Mouse (Mus musculus): ENCODE data around the gene Tex14.
A peak's percentile ranks its signal among the peaks of the same experiment; 100 is the strongest.

Gene Tex14

DNA sequence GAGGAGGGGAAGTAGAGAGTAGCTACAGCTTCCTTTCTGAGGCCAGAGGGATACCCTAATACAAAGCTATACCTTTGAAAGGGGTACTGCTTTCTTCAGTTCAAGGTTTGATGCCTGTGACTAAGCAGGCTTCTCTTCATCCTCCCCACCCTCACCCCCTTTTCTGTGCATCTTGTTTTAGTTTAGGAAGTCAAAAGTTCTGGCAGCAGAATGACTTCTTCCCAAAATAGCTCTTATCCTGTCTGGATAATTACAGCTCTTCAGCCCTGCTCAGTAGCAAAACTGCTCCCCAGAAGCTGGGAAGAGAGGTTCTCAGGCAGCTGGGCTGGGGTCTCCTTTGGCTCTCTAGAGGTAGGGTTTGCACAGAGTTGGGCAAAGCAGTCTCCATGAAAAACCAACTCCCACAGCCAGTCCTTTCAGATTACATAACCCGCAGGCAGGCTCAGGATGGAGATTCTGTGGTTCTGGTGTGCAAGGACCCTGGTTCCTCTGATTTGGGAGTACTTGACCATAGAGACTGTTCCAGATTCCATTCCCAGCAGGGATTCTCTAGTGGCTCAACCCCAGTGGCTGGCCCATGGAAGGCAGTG lies 166.6 kb downstream of the Tex14 start:
- DNase-seq (ENCODE audit: low spot score), result no peak

DNA sequence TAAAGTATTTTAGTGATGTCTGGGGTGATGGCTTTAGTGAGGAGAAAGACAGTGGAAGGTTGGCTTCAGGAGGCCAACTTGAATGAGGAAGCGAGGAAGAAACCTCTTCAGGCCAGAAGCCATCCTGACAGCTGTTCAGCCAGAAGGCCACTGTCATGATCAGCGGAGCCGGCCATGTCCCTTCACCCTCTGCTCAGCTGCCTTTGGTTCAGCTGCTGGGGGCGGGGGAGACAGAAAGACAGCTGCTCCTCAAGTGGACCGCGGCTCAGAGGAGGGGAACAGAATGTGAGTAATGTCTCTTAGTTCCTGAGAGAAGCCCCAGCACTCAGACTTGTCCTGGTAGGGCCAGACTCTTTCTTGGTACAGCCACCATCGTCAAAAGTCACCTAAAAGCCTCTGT lies 168.9 kb downstream of the Tex14 start:
- DNase-seq (ENCODE audit: low spot score), result no peak

DNA sequence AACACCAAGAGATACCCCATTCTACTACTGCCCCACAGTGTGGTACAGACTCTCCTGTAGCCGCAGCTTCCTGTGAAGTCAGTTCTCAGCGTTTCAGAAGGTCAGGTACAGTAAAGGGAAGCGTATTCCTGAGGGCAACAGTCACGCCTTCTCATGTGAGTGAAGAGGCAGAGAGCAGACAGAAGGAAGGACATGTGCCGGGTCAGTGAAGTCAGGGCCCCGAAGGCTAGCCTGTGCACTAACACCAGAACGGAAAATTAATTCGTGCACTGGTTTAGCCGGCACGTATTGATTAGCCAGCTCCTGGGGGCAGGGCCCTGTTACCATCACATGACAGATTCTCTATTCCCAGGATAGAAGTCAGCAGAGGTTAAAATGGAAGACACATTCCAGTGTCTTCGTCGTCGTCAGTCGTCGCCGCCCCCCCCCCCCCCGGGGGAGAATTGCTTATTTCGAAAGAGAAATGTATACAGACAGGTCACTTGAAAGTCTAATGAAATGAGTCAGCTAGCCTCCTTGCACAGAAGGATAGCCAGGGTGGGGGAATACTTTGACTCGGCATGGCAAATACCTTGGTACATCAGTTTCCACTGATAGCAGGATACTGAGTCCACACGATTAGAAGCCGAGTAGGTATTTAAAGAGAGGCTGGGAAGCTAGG lies 169.8 kb downstream of the Tex14 start:
- DNase-seq (ENCODE audit: low spot score), result no peak

GRCm38 (mm10) chr11:87577601-87578248 lies 172.9 kb downstream of the Tex14 start:
- DNase-seq (ENCODE audit: low spot score), result peak; percentile 28

- DNase-seq (ENCODE audit: low spot score), result peak; percentile 49
Observed at GRCm38 (mm10) chr11:87578249-87578962, 173.5 kb downstream of the Tex14 start.

DNA sequence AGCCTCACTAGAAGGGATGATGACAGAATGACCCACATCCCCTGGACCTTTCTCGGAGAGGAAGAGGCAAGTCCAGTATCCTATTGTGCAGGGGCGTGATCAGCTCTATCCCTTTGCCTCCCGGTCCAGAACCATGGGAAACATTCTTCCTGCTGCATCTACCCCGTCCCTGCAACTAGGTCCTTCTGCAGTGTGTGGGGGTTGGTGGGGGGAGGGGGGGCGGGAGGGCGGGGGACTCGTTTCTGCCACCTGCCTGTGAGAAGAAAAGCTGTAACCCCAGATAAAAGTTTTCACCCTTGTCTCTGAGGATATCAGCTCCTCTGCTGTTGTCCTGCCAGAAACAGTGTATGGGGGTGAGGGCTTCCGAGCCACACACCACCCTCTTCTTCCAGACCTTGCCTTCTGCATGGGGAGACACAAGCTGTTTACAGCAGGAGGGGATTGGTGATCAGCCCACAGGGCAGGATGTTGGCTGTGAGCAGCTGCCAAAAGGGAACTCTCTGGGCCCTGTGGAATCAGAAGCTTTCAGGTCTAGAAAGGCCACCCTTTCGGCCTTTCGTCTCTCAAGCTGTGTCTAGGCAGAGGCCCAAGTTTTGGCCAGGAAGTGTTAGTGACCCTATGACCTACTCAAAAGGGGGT lies 174.2 kb downstream of the Tex14 start:
- peak; percentile 26 for DNase-seq (ENCODE audit: low spot score)

- no peak for DNase-seq (ENCODE audit: low spot score)
Observed at GRCm38 (mm10) chr11:87579713-87580112, 174.8 kb downstream of the Tex14 start.

GRCm38 (mm10) chr11:87580543-87581085 lies 175.7 kb downstream of the Tex14 start:
- no peak for DNase-seq (ENCODE audit: low spot score)

DNA sequence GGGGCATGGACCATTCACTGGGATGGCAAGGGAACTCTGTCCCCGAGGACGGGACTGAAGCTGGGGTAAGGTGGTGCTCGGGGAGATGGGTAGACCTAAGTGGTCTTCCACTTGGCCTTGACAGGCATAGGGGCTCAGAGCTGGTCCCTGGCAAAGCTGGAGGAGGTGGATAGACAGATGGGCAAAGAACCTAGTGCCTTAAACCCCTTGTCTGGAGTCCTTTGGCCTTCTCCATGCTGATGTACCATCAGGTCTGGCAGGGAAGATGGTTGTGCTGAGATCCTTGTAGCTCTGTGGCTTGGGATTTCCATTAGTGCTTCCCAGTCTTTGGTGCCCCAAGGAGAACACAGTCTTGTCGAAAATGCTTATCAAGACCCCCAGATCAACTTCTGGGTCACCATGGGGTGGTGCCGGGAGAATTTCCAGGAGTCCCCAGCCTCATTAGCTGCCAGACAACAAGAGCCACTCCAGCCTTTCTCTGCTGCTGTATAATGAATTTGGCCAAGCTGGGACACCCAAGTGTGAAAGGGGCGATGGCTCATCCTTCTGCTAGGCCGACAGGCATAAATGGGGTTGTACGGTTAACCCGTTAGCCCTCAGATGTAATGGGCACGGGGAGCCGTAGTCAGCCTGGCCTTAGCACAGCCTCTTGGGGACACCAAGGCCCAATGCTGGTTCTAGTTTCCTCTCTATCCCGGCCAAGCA lies 176.4 kb downstream of the Tex14 start:
- no peak for DNase-seq (ENCODE audit: low spot score)

- no peak for DNase-seq (ENCODE audit: low spot score)
Observed at GRCm38 (mm10) chr11:87581933-87582710, 177.3 kb downstream of the Tex14 start.

DNA sequence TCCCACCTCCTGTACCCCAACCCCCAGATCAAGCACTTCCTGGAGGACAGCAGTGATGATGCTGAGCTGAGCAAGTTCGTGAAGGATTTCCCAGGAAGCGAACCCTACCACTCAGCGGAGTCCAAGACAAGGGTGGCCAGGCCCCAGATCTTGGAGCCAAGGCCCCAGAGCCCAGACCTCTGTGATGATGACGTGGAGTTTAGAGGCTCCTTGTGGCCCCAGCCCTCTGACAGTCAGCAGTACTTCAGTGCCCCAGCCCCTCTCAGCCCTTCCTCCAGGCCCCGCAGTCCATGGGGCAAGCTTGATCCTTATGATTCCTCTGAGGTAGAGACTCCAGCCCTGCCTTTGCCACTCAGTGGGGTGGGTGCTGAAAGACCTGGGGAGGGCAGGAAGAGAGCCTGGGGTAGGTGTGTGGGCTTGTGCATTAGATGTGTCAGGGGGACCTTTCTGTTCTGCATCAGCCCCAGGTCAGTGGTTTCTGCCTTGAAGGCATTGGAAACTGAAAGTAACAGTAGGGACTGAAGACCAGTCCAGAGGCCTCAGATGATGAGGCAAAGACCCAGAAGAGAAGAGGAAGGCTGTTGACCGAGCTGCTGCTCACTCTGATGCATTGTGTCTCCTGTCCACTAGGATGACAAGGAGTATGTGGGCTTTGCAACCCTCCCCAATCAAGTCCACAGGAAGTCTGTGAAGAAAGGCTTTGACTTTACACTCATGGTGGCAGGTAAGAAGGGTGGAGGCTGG lies 178.6 kb downstream of the Tex14 start:
- no peak for DNase-seq (ENCODE audit: low spot score)

DNA sequence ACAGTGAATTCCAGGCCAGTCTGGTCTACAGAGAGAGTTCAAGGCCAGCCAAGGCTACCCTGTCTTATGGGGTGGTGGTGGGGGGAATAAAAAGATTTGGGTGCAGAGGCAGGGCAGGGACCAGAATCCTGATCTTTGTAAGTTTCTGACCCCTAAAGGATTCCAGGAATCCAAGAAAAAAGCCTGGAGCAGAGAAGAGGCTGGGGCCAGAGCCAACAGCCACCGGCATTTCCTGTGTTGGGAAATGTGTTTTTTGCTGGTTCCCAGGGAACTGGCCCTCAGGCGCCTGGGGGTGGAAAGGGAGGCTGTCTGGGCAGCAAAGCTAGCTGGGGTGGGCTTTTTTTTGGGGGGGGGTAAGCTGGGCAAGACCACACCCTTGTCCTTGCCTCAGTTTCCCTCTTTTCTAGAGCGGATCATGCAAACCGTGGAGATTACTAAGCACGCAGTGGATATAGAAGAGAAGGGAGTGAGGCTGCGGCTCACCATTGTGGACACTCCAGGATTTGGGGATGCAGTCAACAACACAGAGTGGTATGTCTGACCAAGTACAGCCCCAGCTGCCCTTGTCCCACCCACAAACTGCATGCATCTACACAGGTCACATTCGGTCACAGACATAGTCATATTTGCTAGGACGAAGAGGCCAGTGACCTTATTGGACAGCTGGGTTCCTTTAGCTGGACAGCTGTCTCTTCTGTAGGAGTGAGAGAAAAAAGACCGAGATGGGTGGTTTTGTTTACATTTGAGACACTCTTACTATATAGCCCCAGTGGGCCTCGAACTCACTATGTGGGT lies 180.0 kb downstream of the Tex14 start:
- DNase-seq (ENCODE audit: low spot score), result no peak

DNA sequence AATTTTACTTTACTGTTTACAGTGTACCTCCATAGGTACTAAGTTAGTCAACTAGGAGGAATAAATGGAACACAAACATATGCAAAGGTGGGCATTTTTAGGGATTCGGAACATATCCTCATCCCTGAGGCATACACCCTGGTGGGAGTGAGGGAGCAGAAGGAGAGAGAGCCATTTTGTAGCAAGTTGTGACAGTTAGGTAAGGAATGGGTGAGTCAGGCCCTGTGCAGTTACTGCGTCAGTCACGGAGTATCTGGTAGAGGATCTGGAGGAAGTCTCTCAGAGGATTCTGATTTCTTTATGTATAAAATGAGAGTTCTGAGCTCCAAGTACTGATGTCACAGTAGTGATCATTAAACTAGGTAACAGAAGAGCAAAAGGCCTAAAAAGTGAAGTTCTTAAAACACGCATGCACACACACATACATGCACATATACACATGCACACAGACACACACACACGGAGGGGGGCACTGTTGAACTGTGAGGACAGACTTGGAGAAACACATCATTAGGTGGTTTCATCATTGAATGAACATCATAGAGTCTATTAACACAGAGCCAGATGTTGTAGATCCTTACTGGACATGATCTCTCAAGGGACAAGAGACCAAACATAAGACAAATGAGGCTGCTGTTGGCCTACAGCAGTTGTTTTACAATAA lies 182.5 kb downstream of the Tex14 start:
- no peak for DNase-seq (ENCODE audit: low spot score)

GRCm38 (mm10) chr11:87589605-87590004 lies 184.7 kb downstream of the Tex14 start:
- no peak for DNase-seq (ENCODE audit: low spot score)

DNA sequence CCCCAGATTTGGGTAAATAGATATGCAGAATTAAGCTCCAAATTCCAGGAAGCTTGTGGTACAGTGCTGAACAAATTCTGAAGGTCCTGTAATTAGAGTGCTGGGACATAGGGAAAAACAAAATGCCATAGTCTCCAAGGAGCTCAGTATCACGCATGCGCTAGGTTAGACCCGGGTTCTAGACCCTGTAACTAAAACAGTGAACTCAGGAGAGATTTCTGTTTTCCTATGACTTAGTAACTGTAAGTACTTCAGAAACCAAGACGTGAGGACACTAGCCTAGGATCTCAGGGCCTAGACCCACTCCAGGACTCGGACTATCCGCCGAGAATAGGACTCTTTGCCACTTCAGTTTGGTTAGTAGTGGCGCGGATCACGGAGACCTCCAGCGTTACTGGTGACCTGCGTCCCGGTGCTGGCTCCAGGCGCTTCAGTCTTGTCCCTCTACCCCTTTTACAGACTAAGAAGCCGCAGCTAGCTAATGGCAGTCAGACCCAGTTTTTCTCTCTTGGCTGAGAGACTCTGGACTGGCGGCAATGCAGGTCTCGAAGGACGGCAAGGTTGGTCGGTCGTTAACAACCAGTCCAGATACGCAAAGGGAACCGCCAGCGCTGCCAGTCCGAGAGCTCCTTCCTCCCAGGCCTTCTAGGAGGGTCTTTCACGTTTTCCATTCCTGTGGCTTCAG lies 186.1 kb downstream of the Tex14 start:
- DNase-seq (ENCODE audit: low spot score), result peak; percentile 41

DNA sequence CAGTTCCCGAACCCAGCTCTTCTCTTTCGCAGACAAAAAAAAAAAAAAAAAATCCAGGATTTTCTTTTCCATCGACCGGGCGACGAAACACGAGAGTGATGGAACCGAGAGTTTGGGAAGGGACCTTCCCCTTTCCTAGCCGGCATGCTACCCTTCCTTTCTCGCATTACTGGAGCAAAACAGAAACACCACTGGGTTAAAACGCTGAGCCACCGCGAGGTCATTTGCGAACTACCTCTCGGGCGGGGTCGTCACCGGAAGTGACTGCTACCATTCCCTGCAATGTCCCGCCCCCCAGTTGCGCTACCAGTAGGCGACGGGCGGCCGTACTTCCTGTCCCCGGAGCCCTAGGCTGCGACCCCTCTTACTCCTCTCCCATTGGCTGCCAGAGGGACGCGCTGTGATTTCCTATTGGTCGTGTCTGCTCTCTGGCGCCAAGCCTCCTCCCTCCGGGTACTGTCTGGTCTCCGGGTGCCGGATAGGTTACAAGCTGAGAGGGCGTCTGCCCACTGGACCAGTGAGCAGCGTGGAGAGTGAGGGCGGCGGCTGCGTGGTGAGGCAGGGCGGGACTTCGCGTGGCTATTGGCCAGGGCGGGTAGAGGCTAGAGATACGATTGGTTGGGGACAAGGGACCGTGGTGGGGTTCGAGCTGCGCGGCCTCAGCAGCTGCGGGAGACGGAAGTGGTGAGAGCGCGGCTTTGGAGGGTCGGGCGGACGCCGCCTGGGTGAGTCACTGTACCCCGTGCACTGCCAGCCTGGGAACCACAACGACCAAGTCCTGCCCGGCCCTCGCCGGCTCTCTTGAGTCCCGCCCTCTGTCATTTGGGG lies 186.9 kb downstream of the Tex14 start, which contains the start of gene Mtmr4:
Gene Mtmr4, plus strand, starts transcription at position 637 of the 828 bp plus-strand sequence.
- peak; percentile 99 for DNase-seq (ENCODE audit: low spot score)

DNA sequence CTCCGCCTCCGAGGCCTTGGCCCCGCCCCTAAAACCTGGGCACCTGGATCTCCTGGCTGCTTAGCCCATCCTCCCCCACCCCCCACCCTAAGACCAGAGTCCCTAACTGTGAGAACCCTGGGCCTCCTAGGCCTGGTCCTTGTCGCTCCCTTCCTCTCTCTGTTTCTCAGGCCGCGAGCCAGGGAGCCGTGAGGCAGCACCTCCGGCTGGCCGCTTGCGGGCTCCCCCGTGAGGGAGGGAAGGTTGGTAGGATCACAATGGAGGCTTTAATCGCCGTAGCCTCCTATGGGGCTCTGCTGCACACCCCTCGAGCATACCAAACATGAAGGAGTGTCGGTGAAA lies 187.5 kb downstream of the Tex14 start:
- no peak for DNase-seq (ENCODE audit: low spot score)

Measured in embryo, embryonic 10 days (tissue).